Mouse (Mus musculus) MEL (cell line): ENCODE results near the gene Rfx2. TPM values are rescaled to one million over a fixed set of nuclear protein-coding genes. Genes with fewer than 3 reads are reported as not detected.

ENCODE experiments used
- DNase-seq: peaks from one replicate; pipeline ENCODE4 v3.0.0; 2011; ENCODE audit warnings: low read depth, low spot score
- H3K27ac ChIP-seq: 2 replicates; pipeline ENCODE4 v1.5.1; 2012; ENCODE audit warnings: low read depth, mild to moderate bottlenecking, control low read depth, low read length, moderate library complexity; ENCODE audit not compliant: control insufficient read depth
- H3K27me3 ChIP-seq, 2 experiments: fragments of 150-350 bp in 1 of 2; sonication (generic) in 1 of 2; 2 replicates each; pipeline ENCODE4 v1.6.1; 2012; ENCODE audit warnings: low read length in 2 of 2, mild to moderate bottlenecking in 2 of 2, improper control_type of control experiment in 1 of 2, moderate library complexity in 1 of 2; ENCODE audit not compliant: insufficient read depth in 2 of 2, control insufficient read depth in 1 of 2
- H3K36me3 ChIP-seq, 2 experiments: 2 replicates each; pipeline ENCODE4 v1.6.1; 2012 to 2014; ENCODE audit warnings: low read length in 2 of 2, improper control_type of control experiment in 1 of 2, inconsistent platforms in 1 of 2, mild to moderate bottlenecking in 1 of 2; ENCODE audit not compliant: insufficient read depth in 2 of 2, control insufficient read depth in 1 of 2
- H3K4me1 ChIP-seq, 2 experiments: fragments of 150-350 bp in 1 of 2; sonication (generic) in 1 of 2; 2 replicates each; pipeline ENCODE4 v1.6.1; 2012; ENCODE audit warnings: low read length in 2 of 2, improper control_type of control experiment in 1 of 2, mild to moderate bottlenecking in 1 of 2; ENCODE audit not compliant: insufficient read depth in 2 of 2, control insufficient read depth in 1 of 2
- H3K4me3 ChIP-seq, 2 experiments: fragments of 150-350 bp in 1 of 2; sonication (generic) in 1 of 2; 2 replicates each; pipeline ENCODE4 v1.5.1; 2012; ENCODE audit warnings: low read depth in 2 of 2, low read length in 2 of 2, mild to moderate bottlenecking in 2 of 2, moderate library complexity in 2 of 2, control low read depth in 1 of 2, improper control_type of control experiment in 1 of 2; ENCODE audit not compliant: control insufficient read depth in 1 of 2, insufficient read depth in 1 of 2
- H3K79me2 ChIP-seq: 2 replicates; pipeline ENCODE4 v1.6.1; 2012; ENCODE audit warnings: mild to moderate bottlenecking, low read length, moderate library complexity; ENCODE audit not compliant: control insufficient read depth, poor library complexity, insufficient read depth
- H3K9ac ChIP-seq: 2 replicates; pipeline ENCODE4 v1.6.1; 2012; ENCODE audit warnings: low read depth, mild to moderate bottlenecking, control low read depth, low read length, moderate library complexity; ENCODE audit not compliant: control insufficient read depth, poor library complexity, severe bottlenecking
- H3K9me3 ChIP-seq: fragments of 150-350 bp; sonication (generic); replicated peaks from 2 replicates; pipeline ENCODE4 v1.6.1; 2012; ENCODE audit warnings: mild to moderate bottlenecking, low read length, improper control_type of control experiment, moderate library complexity; ENCODE audit not compliant: insufficient read depth
- CHD1 ChIP-seq: IDR thresholded peaks from 2 replicates; pipeline ENCODE4 v1.6.1; 2012; ENCODE audit warnings: low read depth, mild to moderate bottlenecking, inconsistent platforms, low read length, improper control_type of control experiment
- CHD2 ChIP-seq: IDR thresholded peaks from 2 replicates; pipeline ENCODE4 v1.6.1; 2011; ENCODE audit warnings: low read length, improper control_type of control experiment
- E2F4 ChIP-seq: IDR thresholded peaks from 2 replicates; pipeline ENCODE4 v1.6.1; 2011; ENCODE audit warnings: low read depth, low read length, improper control_type of control experiment, borderline replicate concordance
- ELF1 ChIP-seq: IDR thresholded peaks from 2 replicates; pipeline ENCODE4 v1.6.1; 2014; ENCODE audit warnings: low read depth, mild to moderate bottlenecking, inconsistent platforms, low read length, improper control_type of control experiment, moderate library complexity
- EP300 ChIP-seq, 2 experiments: IDR thresholded peaks; 2 replicates each; pipeline ENCODE4 v1.6.1; 2011; ENCODE audit warnings: improper control_type of control experiment in 2 of 2, low read length in 2 of 2, low read depth in 1 of 2, mild to moderate bottlenecking in 1 of 2
- GABPA ChIP-seq: IDR thresholded peaks from 2 replicates; pipeline ENCODE4 v1.6.1; 2012; ENCODE audit warnings: low read depth, mild to moderate bottlenecking, inconsistent platforms, low read length, improper control_type of control experiment, moderate library complexity
- JUND ChIP-seq: IDR thresholded peaks from 2 replicates; pipeline ENCODE4 v1.6.1; 2011; ENCODE audit warnings: low read depth, mild to moderate bottlenecking, improper control_type of control experiment, low read length
- KAT2A ChIP-seq: conservative IDR thresholded peaks from 2 replicates; pipeline ENCODE4 v1.6.1; 2012; ENCODE audit warnings: low read depth, low read length, improper control_type of control experiment, inconsistent platforms
- MAFK ChIP-seq: IDR thresholded peaks from 2 replicates; pipeline ENCODE4 v1.6.1; 2011; ENCODE audit warnings: low read depth, mild to moderate bottlenecking, low read length, improper control_type of control experiment, borderline replicate concordance
- MYC ChIP-seq: IDR thresholded peaks from 2 replicates; pipeline ENCODE4 v1.6.1; 2011; ENCODE audit warnings: low read depth, mild to moderate bottlenecking, low read length, improper control_type of control experiment, moderate library complexity
- POLR2A ChIP-seq, 2 experiments: IDR thresholded peaks; 2 replicates each; pipeline ENCODE4 v1.6.1; 2011 to 2012; ENCODE audit warnings: low read length in 2 of 2, mild to moderate bottlenecking in 2 of 2, control low read depth in 1 of 2, improper control_type of control experiment in 1 of 2, low read depth in 1 of 2, moderate library complexity in 1 of 2; ENCODE audit not compliant: control insufficient read depth in 1 of 2, insufficient read depth in 1 of 2, poor library complexity in 1 of 2
- POLR2AphosphoS2 ChIP-seq: IDR thresholded peaks from 2 replicates; pipeline ENCODE4 v1.6.1; 2011; ENCODE audit warnings: low read length, improper control_type of control experiment
- RAD21 ChIP-seq: IDR thresholded peaks from 2 replicates; pipeline ENCODE4 v1.6.1; 2011; ENCODE audit warnings: mild to moderate bottlenecking, low read depth, low read length, improper control_type of control experiment
- RCOR1 ChIP-seq: IDR thresholded peaks from 2 replicates; pipeline ENCODE4 v1.6.1; 2012; ENCODE audit warnings: low read depth, mild to moderate bottlenecking, inconsistent platforms, low read length, improper control_type of control experiment
- USF1 ChIP-seq: IDR thresholded peaks from 2 replicates; pipeline ENCODE4 v1.6.1; 2014; ENCODE audit warnings: low read depth, mild to moderate bottlenecking, inconsistent platforms, low read length, improper control_type of control experiment, moderate library complexity
- ZC3H11A ChIP-seq: IDR thresholded peaks from 2 replicates; pipeline ENCODE4 v1.6.1; 2012; ENCODE audit warnings: low read depth, mild to moderate bottlenecking, inconsistent platforms, low read length, improper control_type of control experiment
- ZNF384 ChIP-seq: IDR thresholded peaks from 2 replicates; pipeline ENCODE4 v1.6.1; 2012; ENCODE audit warnings: low read depth, mild to moderate bottlenecking, inconsistent platforms, low read length, improper control_type of control experiment
- polyA plus RNA-seq, 2 experiments: library from polyadenylated mRNA; stranded (reverse) in 1 of 2; unstranded in 1 of 2; fragments of >175 nt in 1 of 2; fragments of >200 nt in 1 of 2; gene quantifications; 2 replicates each; pipeline versions ENCODE4 v1.2.1 to v1.2.4; 2012; ENCODE audit warnings: low replicate concordance in 2 of 2, low read depth in 1 of 2; ENCODE audit not compliant: insufficient read length in 2 of 2, insufficient read depth in 1 of 2, missing spikeins in 1 of 2
- total RNA-seq: library from RNA; depleted of rRNA; stranded (reverse); fragments of 300-350 nt; gene quantifications from 2 replicates; pipeline ENCODE4 v1.2.3, GENCODE M21; 2012

The Rfx2 gene
- total and polyA plus RNA-seq, 3 experiments = 7.5 to 29.2 TPM; not detected in 1

DNA sequence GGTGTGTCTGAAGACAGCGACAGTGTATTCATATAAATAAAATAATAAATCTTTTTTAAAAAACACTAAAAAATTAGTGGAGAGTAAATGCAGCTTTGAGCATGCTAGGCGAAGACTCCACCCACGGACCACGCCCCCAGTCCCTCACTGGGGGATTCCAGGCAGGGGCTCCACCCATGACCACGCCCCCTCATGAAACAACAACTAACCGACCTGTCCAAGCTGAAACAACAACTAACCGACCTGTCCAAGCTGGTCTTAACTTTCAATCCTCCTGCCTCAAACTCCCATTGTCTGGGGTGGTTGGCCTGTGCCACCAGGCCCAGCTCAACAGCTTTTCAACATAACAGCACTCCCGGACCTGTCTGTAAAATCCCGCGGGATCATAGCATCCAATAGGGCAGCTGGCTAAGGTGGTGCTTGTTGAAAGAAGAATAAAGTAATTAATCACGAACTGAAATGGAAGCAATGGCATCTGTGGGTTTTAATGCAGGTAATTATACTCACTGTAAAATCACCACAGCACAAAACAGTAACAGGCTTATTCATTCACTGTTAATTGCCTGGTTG, 12.7 kb downstream of the Rfx2 start:
- Histone ChIP-seq H3K79me2 (no peaks in the 10 kb centered on the region), H3K36me3 (peaks cover 0 to 2% of the 10 kb centered on the region in 2 experiments; a peak in 1 of 4 replicates), H3K4me1 (no peaks in the 10 kb centered on the region), H3K4me3 (no peak overlapping the region), H3K9me3 (no peaks in the 10 kb centered on the region), H3K9ac (no peak overlapping the region), H3K27ac (no peak overlapping the region), H3K27me3 (no peaks in the 10 kb centered on the region)
- TF ChIP-seq MYC (no peak), ZNF384 (no peak), MAFK (no peak), CHD2 (no peak), EP300 (IDR thresholded peaks at IDR 0.05; ENCODE audit: low read depth in 1 of 2, low read length in 2 of 2) (no peak), CHD1 (no peak), E2F4 (no peak), USF1 (no peak), RAD21 (no peak), KAT2A (no peak), RCOR1 (no peak), POLR2AphosphoS2 (no peak), POLR2A (IDR thresholded peaks at IDR 0.05; ENCODE audit: control insufficient read depth in 1 of 2, insufficient read depth in 1 of 2, low read depth in 1 of 2, low read length in 2 of 2, poor library complexity in 1 of 2) (no peak), GABPA (no peak), JUND (no peak), ZC3H11A (no peak)
- DNase-seq = peak; percentile 59

DNA sequence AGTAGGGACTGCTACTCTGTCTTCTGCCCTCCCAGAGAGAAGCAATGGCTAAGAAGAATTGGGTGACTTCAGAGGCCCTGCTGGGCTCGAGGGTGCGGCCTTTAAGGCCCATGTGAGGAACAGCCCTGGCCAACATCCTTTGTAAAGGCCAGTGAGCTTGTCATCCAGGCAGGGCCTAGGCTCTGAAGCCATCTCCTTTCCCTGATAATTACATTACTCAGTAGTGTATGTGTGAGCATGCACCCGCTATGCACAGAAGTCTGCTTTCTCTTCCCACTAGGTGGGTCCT, 15.8 kb downstream of the Rfx2 start:
- DNase-seq = no peak
- Histone ChIP-seq H3K27ac (no peak overlapping the region), H3K4me1 (peaks cover 0 to 6% of the 10 kb centered on the region in 2 experiments; a peak in 1 of 4 replicates), H3K9ac (no peak overlapping the region), H3K9me3 (no peaks in the 10 kb centered on the region), H3K27me3 (no peaks in the 10 kb centered on the region), H3K36me3 (peaks cover 0 to 5% of the 10 kb centered on the region in 2 experiments; a peak in 2 of 4 replicates), H3K79me2 (no peaks in the 10 kb centered on the region), H3K4me3 (no peak overlapping the region)
- no peak for TF ChIP-seq ELF1
